Mouse (Mus musculus): ENCODE measurements around the gene Aqp3. TPM values are rescaled to one million over a fixed set of nuclear protein-coding genes. Genes with fewer than 3 reads are reported as not detected.

Aqp3 gene
- total RNA-seq, 2 experiments from 2014 or later = not detected

GRCm38 (mm10) chr4:41073008-41073817 lies 24.8 kb downstream of the Aqp3 start:
- intact Hi-C loops (cut with DNase I) = no loop called here
- Histone ChIP-seq H3K4me3 (no peak overlapping the region), H3K27ac (no peak overlapping the region)
- TF ChIP-seq CTCF (IDR thresholded peaks at IDR 0.05) = no peak
- no peak for DNase-seq

- no peak for TF ChIP-seq CTCF (IDR thresholded peaks at IDR 0.05)
- DNase-seq = no peak
- intact Hi-C loops (cut with DNase I) = no loop called here
- Histone ChIP-seq H3K27ac (no peak overlapping the region), H3K4me3 (no peak overlapping the region)
These were observed 26.2 kb downstream of the Aqp3 start for GRCm38 (mm10) chr4:41071500-41072429.

- no peak for TF ChIP-seq CTCF (IDR thresholded peaks at IDR 0.05)
- no peak overlapping the region for H3K4me3 ChIP-seq
- H3K27ac ChIP-seq = no peak overlapping the region
- DNase-seq = no peak
- intact Hi-C loops (cut with DNase I) = no loop called here
These were observed 32.8 kb downstream of the Aqp3 start for GRCm38 (mm10) chr4:41065196-41065595.

- Histone ChIP-seq H3K27ac (no peak overlapping the region), H3K4me3 (peak overlapping the region; percentile 19; the same call in 1 of the 2 replicates)
- TF ChIP-seq CTCF (IDR thresholded peaks at IDR 0.05) = peak; percentile 65
- intact Hi-C loops (cut with DNase I) = no loop called here
- DNase-seq = peak; percentile 41
These were observed 33.9 kb downstream of the Aqp3 start for GRCm38 (mm10) chr4:41063894-41064673.

- TF ChIP-seq CTCF (IDR thresholded peaks at IDR 0.05) = no peak
- H3K27ac ChIP-seq = no peak overlapping the region
- DNase-seq = no peak
- no peak overlapping the region for H3K4me3 ChIP-seq
- intact Hi-C loops (cut with DNase I) = no loop called here
These were observed 34.6 kb downstream of the Aqp3 start for GRCm38 (mm10) chr4:41063351-41063750.

GRCm38 (mm10) chr4:41057361-41057760 lies 40.6 kb downstream of the Aqp3 start:
- DNase-seq = no peak
- TF ChIP-seq CTCF (IDR thresholded peaks at IDR 0.05) = no peak
- Histone ChIP-seq H3K27ac (no peak overlapping the region), H3K4me3 (no peak overlapping the region)
- intact Hi-C loops (cut with DNase I) = loop anchor here (10.0 kb wide), 1 partner anchor 227 kb away; no protein-coding TSS in a partner anchor

GRCm38 (mm10) chr4:41056742-41057332 lies 41.1 kb downstream of the Aqp3 start:
- H3K27ac ChIP-seq = no peak overlapping the region
- TF ChIP-seq CTCF (IDR thresholded peaks at IDR 0.05) = no peak
- DNase-seq = no peak
- no peak overlapping the region for H3K4me3 ChIP-seq
- intact Hi-C loops (cut with DNase I) = loop anchor here (10.0 kb wide), 1 partner anchor 228 kb away; no protein-coding TSS in a partner anchor

GRCm38 (mm10) chr4:41056253-41056652 lies 41.7 kb downstream of the Aqp3 start:
- Histone ChIP-seq H3K27ac (no peak overlapping the region), H3K4me3 (no peak overlapping the region)
- no peak for DNase-seq
- no peak for TF ChIP-seq CTCF (IDR thresholded peaks at IDR 0.05)
- intact Hi-C loops (cut with DNase I) = loop anchor here (10.0 kb wide), 1 partner anchor 229 kb away; no protein-coding TSS in a partner anchor

- no peak for TF ChIP-seq CTCF (IDR thresholded peaks at IDR 0.05)
- Histone ChIP-seq H3K27ac (peak overlapping the region; percentile 21; the same call in 1 of the 2 replicates), H3K4me3 (peak overlapping the region; percentile 45)
- no peak for DNase-seq
- intact Hi-C loops (cut with DNase I) = loop anchor here (10.0 kb wide), 1 partner anchor 230 kb away; no protein-coding TSS in a partner anchor
These were observed 42.9 kb downstream of the Aqp3 start for GRCm38 (mm10) chr4:41055111-41055510.

- intact Hi-C loops (cut with DNase I) = loop anchor here (2.0 to 10.0 kb wide), 3 partner anchors 116 to 337 kb away; no protein-coding TSS in a partner anchor
- no peak overlapping the region for H3K27ac ChIP-seq
- TF ChIP-seq CTCF (IDR thresholded peaks at IDR 0.05) = no peak
- H3K4me3 ChIP-seq = no peak overlapping the region
- no peak for DNase-seq
These were observed 46.2 kb downstream of the Aqp3 start for GRCm38 (mm10) chr4:41051781-41052180.
